Mouse (Mus musculus): ENCODE data around the gene Parp8.

Parp8 gene

DNA sequence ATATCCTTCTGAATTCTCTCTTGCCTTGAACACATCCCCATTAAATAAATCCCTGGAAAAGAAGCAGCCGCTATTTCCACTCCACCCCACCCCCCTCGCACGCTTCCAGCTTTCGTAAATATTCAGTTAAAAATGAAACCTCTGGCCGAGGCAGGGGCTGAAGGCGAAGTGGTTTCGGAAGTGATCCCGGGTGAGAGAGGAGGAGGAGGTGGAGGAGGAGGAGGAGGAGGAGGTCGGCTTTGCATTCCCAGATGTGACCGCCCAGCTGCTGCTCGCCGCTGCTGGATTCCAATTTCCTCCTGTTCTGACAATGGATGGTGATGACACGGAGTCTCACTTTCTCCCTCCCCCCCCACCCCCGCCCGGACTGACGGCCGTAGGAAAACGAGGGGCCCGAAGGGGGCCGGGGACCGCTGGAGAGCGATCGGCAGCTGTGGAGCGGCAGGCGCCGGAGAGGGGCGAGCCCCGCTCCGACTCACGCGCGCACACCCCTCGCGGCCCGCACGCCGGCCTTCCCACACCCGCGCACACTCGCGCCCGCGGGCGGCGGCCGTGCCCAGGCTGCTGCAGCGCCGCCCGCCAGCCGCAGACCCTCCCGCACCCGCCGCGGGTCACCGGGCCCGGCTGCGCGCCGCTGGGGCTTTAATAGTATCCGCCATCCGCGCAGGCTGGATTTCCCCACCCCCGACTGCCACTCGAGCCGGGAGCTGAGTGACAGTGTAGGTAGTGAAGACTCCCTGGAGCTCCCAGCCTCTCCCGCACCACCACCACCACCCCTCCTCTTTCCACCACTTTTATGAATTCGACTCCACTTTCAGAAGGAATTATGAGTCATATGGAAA, at the start of gene Parp8:
Gene Parp8 (minus strand): TSS at position 312 of the 842 bp plus-strand sequence.
- peak; percentile 51 to 66 for DNase-seq (ENCODE audit: low spot score in 2 of 2)

- no peak for DNase-seq (ENCODE audit: low spot score in 2 of 2)
Observed at GRCm38 (mm10) chr13:117062628-117063315, 37.4 kb upstream of the Parp8 start.

- DNase-seq (ENCODE audit: low spot score in 2 of 2), result no peak
Observed at GRCm38 (mm10) chr13:117056466-117056865, 31.1 kb upstream of the Parp8 start.

- DNase-seq (ENCODE audit: low spot score in 2 of 2), result no peak
Observed at GRCm38 (mm10) chr13:117054811-117055496, 29.6 kb upstream of the Parp8 start.

DNA sequence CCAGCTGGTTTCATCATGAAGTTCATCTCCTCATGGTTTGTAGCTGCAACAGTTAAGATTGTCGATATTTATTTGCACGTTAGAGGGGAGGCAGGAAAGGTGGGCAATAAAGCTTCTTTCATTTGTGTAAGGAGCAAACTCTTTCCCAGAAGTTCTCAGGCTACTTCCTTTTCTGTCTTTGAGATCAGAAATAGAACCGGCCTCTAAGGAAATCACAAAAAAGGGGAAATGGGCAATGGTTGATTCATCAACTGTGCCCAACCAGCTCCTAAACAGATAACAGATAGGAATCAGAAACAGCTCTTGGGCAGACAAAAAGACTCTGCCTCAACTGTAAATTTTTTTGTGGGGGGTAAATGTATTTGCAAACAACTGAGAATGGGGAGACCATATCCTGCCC, 27.4 kb upstream of the Parp8 start:
- DNase-seq (ENCODE audit: low spot score in 2 of 2), result no peak

- DNase-seq (ENCODE audit: low spot score in 2 of 2), result peak; percentile 22 to 27
Observed at GRCm38 (mm10) chr13:117048541-117048971, 23.2 kb upstream of the Parp8 start.

GRCm38 (mm10) chr13:117043567-117043966, 18.2 kb upstream of the Parp8 start:
- DNase-seq (ENCODE audit: low spot score in 2 of 2), result no peak

DNA sequence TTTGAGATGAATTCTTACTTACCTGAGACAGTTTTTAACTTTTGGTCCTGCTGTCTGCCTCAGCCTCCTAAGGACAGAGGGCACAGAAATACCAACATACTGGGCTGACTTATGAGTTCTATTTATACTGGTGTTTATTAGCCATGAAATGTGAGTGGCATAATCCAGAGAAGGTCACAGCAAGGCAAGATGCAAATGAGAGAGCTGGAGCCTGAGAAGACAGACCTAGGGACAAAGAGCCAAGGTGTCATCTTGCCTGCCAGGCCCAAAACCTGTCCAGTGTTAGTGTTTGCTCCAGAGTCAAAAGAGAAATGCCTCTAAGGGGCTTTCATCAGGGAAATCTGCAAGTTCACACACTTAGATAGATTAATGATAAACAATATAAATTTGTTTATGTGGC, 15.7 kb upstream of the Parp8 start:
- DNase-seq (ENCODE audit: low spot score in 2 of 2), result no peak

- no peak for DNase-seq (ENCODE audit: low spot score in 2 of 2)
Observed at GRCm38 (mm10) chr13:117036277-117036676, 10.9 kb upstream of the Parp8 start.

DNA sequence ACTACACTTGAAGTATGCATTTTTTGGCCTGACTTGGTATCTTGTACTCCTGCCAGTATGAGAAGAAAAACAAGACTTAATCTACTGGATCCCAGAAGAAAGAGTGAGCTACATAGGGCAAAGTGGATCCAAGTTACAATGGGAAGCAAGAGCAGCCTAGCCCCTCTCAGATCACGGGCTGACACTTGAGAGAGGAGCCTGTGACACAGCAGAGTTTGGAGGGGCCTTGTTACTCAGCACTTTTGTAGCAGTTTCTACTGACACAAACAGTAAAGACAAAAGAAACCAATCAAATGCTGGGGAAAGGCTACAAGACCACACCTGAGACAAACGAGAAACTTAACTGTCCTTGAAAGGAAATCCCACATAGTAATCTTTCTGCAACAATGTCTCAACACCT, 9.8 kb upstream of the Parp8 start:
- DNase-seq (ENCODE audit: low spot score in 2 of 2), result no peak

GRCm38 (mm10) chr13:117034676-117035075, 9.3 kb upstream of the Parp8 start:
- DNase-seq (ENCODE audit: low spot score in 2 of 2), result no peak

DNA sequence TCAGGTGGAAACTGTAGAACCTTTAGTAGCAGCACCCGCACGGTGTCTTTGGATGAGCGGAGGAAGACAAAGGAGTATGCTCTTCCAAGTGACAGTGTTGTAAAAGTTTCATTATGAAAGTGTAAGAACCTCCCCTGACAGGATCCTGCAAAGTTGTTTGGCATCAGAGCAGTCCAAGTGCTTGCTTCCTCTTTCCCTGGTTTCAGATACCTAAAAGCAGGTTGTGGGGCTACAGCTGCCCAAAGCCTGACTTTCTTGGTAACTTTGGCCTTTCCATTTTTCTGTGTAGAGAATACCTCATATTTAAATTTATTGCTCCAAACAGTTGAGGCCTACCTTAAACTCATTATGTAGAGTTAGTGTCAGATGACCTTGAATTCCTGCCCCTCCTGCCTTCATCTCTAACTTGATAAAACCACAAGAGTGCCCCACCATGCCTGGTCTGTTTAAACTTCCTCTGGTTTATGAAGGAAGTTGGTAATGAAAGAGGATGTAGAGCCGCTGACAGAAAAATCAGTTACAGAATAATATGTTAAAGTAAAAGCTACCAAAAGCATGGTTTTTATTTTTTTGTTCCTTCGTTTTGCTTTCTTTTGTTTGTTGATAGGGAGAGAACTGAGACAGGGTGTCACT, 8.5 kb upstream of the Parp8 start:
- DNase-seq (ENCODE audit: low spot score in 2 of 2), result no peak

DNA sequence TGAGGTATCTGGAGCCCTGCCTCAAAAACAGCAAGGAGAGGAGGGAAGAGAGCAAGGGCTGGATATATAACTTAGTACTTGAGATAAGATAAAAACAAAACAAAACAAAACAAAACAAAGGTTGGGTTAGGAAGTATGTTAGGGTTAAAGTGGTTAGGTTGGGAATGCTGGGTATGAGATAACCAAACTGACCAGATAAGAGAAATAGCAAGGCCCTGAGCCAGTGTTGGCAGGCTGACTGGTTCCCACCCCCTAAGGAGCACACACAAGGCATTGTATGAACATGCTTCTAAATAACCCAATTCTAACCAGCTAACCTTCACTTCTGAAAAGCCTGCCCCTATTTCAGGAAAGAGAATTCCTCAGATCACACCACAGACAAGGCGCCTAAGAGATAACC, 7.1 kb upstream of the Parp8 start:
- no peak for DNase-seq (ENCODE audit: low spot score in 2 of 2)

GRCm38 (mm10) chr13:117031546-117031945, 6.2 kb upstream of the Parp8 start:
- DNase-seq (ENCODE audit: low spot score in 2 of 2), result no peak

- DNase-seq (ENCODE audit: low spot score in 2 of 2), result no peak
Observed at GRCm38 (mm10) chr13:117028221-117028620, 2.9 kb upstream of the Parp8 start.

DNA sequence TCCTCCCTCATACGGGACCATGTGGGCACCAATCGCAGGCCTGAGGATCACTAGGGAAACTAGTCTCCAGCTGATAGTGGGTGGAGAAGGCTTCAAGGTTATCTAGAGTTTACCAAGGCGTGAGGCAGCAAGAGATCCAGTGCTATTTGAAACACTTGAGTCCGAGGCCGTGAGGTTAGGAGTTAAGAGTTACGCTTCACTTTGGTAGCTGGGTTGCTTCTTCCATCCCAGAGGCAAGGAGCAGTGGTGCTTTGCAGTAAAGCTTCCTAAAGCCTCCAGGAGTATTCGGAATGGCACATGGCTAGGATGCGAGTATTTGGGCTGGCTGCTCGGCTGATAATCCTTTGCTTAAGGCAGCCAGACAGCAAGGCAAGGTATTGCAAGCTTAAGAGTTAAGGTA, 2.0 kb upstream of the Parp8 start:
- no peak for DNase-seq (ENCODE audit: low spot score in 2 of 2)

DNA sequence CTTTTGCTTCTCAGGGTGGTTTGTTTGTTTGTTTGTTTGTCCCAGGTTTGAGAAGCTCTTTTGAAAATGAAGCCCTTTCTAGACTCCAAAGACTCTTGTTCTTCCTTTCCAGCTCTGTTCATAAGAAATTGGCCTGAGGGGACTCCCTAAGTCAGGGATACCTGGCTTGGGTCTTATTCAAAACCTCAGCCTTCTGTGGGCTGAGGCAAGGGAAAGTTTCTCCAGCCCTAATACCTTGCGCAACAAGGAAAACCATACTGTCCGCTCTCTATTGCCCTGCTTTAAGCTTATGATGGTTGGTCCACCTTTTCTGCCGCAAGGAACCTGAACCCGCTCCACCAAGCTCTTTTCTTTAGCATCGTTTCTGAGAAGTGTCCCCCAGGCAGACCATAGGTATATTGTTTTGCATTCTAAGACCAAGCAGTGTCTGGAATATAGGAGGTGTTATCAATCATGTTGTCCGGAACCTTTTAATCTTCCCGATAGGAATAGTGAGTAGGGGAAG, 991 bp upstream of the Parp8 start:
- DNase-seq (ENCODE audit: low spot score in 2 of 2), result no peak

GRCm38 (mm10) chr13:117024916-117025225, 466 bp downstream of the Parp8 start:
- DNase-seq (ENCODE audit: low spot score in 2 of 2), result peak in 1 of 2 experiments; percentile 34

GRCm38 (mm10) chr13:117024127-117024915, 1.0 kb downstream of the Parp8 start:
- peak in 1 of 2 experiments; percentile 37 for DNase-seq (ENCODE audit: low spot score in 2 of 2)

- no peak for DNase-seq (ENCODE audit: low spot score in 2 of 2)
Observed at GRCm38 (mm10) chr13:117023346-117024050, 1.8 kb downstream of the Parp8 start.
